Mouse (Mus musculus) heart, embryonic 13.5 days (tissue): ENCODE results near the gene Rbm26. TPM values are rescaled to one million over a fixed set of nuclear protein-coding genes. Genes with fewer than 3 reads are reported as not detected.

ENCODE experiments used
- ATAC-seq: fragments of 200-750 bp; cut with Nextera tagmentation; 2 replicates; pipeline ENCODE4 v1.8.0; 2017; ENCODE audit warnings: moderate TSS enrichment; ENCODE audit not compliant: insufficient number of reproducible peaks, low FRiP score, low TSS enrichment; ENCODE audit errors: extremely low read depth
- H3K27ac ChIP-seq: fragments of 300-500 bp; sonication (generic); replicated peaks from 2 replicates; pipeline ENCODE4 v1.5.1; 2015; ENCODE audit warnings: moderate library complexity, mild to moderate bottlenecking, inconsistent platforms
- H3K27me3 ChIP-seq: fragments of 300-500 bp; sonication (generic); replicated peaks from 2 replicates; pipeline ENCODE4 v1.6.1; 2015; ENCODE audit warnings: mild to moderate bottlenecking, inconsistent platforms
- H3K36me3 ChIP-seq: fragments of 300-500 bp; sonication (generic); 2 replicates; pipeline ENCODE4 v1.6.1; 2015; ENCODE audit warnings: mild to moderate bottlenecking, inconsistent platforms
- H3K4me1 ChIP-seq: fragments of 300-500 bp; sonication (generic); 2 replicates; pipeline ENCODE4 v1.6.1; 2015; ENCODE audit warnings: inconsistent platforms
- H3K4me2 ChIP-seq: fragments of 300-500 bp; sonication (generic); 2 replicates; pipeline ENCODE4 v1.6.1; 2015; ENCODE audit warnings: inconsistent platforms, mild to moderate bottlenecking, moderate library complexity
- H3K4me3 ChIP-seq: fragments of 300-500 bp; sonication (generic); 2 replicates; pipeline ENCODE4 v1.5.1; 2015; ENCODE audit warnings: moderate library complexity, mild to moderate bottlenecking, inconsistent platforms
- H3K9ac ChIP-seq: fragments of 300-500 bp; sonication (generic); 2 replicates; pipeline ENCODE4 v1.6.1; 2015; ENCODE audit warnings: inconsistent platforms, mild to moderate bottlenecking, moderate library complexity
- H3K9me3 ChIP-seq: fragments of 300-500 bp; sonication (generic); 2 replicates; pipeline ENCODE4 v1.6.1; 2016; ENCODE audit warnings: inconsistent platforms
- WGBS: fragments of 180-500 bp; shearing (Covaris S2); methylation state at CpG from one replicate; pipeline ENCODE4 v1.1.7; 2015; ENCODE audit warnings: mixed read lengths; 5-methylcytosine and 5-hydroxymethylcytosine counted together
- polyA plus RNA-seq: library from polyadenylated mRNA; unstranded; fragments of >200 nt; fragmentation: Nextera tagmentation; extraction: Ambion mirVana; gene quantifications from 2 replicates; pipeline ENCODE4 v1.2.1, GENCODE M21; 2015

Rbm26 gene
- polyA plus RNA-seq, 1 experiment from 2014 or later, result 17.2 TPM

DNA sequence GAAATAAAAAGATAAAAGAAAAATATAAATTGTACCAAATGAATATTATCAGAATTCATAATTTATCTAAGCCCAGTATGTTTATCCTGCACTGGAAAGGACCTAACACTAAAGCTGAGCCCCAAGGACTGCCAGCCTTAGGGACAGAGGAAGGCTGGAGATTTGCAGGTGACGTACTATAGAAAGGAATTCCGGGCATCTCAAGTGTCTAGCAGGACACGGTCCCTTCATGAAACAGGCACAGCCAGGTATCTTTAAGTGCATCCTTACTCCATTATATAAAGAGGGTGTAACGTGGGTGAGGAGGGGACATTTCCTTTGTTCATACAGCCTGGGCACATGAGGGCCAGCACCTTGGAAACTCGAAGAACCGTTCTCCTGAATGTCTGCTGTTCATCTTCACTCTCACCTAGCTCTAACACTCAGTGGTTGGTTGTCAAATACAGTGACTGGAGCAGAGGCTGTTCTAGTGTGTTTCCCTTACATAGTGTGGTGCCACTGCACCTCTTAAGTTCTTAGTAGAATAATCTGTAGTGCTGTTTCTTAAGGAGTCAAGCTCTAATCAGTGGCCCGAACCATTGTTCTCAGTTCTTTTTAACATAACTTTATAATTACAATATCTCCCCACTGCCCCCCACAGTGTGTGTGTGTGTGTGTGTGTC lies 91.7 kb downstream of the Rbm26 start:
- no peaks in the 10 kb centered on the region for H3K9me3 ChIP-seq

DNA sequence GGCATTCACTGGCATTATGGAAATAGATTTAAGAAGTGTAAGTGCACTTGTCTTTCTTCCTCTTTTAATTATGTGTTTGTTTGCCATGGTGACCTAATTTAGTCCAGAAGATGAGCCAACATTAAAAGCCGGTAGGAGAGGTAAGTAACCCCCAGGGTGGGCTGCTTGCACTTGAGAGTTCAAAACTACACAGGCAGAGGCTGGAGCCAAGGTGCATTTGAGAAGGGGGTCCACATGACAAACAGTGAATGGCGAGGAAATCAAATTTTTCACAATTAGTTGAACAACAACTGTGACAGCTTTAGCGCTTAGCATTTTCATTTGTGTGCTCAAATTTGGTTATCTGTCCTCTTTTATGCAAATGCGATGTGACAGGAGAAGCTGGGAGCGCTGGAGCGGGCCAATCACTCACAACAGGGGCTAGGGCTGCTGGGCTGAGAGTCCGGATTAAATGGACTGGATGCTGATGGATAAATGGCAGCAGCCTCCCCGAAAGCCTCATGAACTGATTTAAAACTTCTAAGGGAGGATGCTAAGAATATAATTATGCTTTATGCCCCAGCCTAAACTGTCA lies 92.3 kb downstream of the Rbm26 start:
- Histone ChIP-seq H3K36me3 (no peaks in the 10 kb centered on the region), H3K4me3 (no peak overlapping the region), H3K27ac (0 out of 2 replicates have a peak overlapping the region, but pooled peaks have one; percentile 28), H3K4me1 (peaks cover 14% of the 10 kb centered on the region), H3K9ac (no peak overlapping the region), H3K9me3 (no peaks in the 10 kb centered on the region), H3K4me2 (no peak overlapping the region), H3K27me3 (no peaks in the 10 kb centered on the region)
- WGBS, result 50% methylated on average over 8 of the region's 8 CpGs
- ATAC-seq, result no peak

More for the DNA sequence above, 91.7 kb downstream of the Rbm26 start:
- ATAC-seq, result peak; percentile 54
- Histone ChIP-seq H3K9ac (no peak overlapping the region), H3K36me3 (no peaks in the 10 kb centered on the region), H3K27ac (peak overlapping the region; percentile 34), H3K27me3 (no peaks in the 10 kb centered on the region), H3K4me1 (peaks cover 14% of the 10 kb centered on the region), H3K4me2 (peak overlapping the region; percentile 9; the same call in 1 of the 2 replicates), H3K4me3 (no peak overlapping the region)
- WGBS, result 31% methylated on average over 7 of the region's 7 CpGs

DNA sequence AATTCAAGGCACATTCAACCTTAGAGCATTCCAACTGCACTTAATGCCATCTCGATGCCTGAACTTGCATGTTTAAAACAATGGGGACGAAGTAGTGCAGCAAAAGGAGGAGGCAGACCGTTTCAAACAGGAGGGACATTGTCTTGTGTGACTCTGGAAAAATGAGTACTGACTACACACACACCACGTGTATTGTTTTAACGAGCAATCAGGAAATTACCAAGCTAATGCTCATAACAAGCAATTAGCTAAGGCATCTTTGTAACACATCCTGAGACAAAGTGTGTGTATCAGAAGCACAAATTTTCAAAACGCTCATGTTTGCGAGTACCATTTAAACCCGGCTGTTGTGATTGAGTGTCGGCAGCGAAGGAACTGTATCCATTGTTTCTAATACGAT lies 93.0 kb downstream of the Rbm26 start:
- 84% methylated on average over 11 of the region's 11 CpGs for WGBS

DNA sequence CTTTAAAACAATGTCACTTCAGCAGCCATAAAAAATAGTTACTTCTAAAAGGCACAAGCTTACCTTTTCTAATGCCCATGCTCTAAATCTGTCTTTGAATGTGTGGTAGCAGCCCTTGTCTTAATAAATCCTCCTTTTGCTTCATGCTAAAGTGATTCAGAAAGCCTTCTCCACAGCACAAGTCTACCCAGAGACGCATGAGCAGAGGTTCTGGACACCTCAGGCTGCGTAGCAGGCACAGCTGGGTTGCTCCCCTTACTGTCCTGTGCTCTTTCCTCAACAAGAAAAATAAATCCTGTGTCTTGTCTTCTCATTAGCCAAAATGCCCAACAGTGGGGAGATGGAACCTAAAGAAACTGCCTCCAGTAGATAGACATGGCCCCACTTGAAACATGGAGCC lies 102.4 kb downstream of the Rbm26 start:
- H3K27ac ChIP-seq, result no peak overlapping the region
- no peaks in the 10 kb centered on the region for H3K36me3 ChIP-seq
- H3K27me3 ChIP-seq, result no peaks in the 10 kb centered on the region
- H3K4me1 ChIP-seq, result no peaks in the 10 kb centered on the region
- no peak overlapping the region for H3K4me3 ChIP-seq
- no peaks in the 10 kb centered on the region for H3K9me3 ChIP-seq
- WGBS, result 78% methylated on average over 2 of the region's 2 CpGs
- no peak for ATAC-seq
- H3K9ac ChIP-seq, result no peak overlapping the region
- H3K4me2 ChIP-seq, result no peak overlapping the region

More for the DNA sequence above, 93.0 kb downstream of the Rbm26 start:
- Histone ChIP-seq H3K4me1 (peaks cover 14% of the 10 kb centered on the region), H3K27ac (no peak overlapping the region), H3K9ac (no peak overlapping the region), H3K9me3 (no peaks in the 10 kb centered on the region), H3K4me2 (no peak overlapping the region), H3K4me3 (no peak overlapping the region), H3K27me3 (no peaks in the 10 kb centered on the region), H3K36me3 (no peaks in the 10 kb centered on the region)
- no peak for ATAC-seq

DNA sequence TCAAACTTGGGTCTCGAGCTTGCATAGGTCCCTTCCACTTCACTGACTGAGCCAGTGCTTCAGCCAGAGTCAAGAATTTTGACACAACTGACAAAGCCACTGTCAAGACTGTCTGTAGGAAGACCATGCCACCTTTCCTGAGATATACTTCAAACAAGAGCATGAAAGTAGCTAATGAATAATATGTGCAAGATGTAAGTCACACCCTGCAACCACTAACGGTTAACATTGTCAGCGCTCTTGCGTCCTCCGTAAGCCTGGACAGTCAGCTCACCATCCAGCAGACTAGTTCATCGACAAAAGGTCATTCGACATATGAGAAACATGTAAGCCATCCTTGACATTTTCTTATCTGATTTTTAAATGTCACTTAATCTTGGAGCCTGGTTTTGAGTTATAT lies 102.8 kb downstream of the Rbm26 start:
- no peak overlapping the region for H3K4me3 ChIP-seq
- 87% methylated on average over 7 of the region's 7 CpGs for WGBS
- no peak for ATAC-seq
- H3K4me1 ChIP-seq, result no peaks in the 10 kb centered on the region
- H3K27me3 ChIP-seq, result no peaks in the 10 kb centered on the region
- no peak overlapping the region for H3K4me2 ChIP-seq
- H3K9ac ChIP-seq, result no peak overlapping the region
- no peaks in the 10 kb centered on the region for H3K36me3 ChIP-seq
- no peaks in the 10 kb centered on the region for H3K9me3 ChIP-seq
- no peak overlapping the region for H3K27ac ChIP-seq

DNA sequence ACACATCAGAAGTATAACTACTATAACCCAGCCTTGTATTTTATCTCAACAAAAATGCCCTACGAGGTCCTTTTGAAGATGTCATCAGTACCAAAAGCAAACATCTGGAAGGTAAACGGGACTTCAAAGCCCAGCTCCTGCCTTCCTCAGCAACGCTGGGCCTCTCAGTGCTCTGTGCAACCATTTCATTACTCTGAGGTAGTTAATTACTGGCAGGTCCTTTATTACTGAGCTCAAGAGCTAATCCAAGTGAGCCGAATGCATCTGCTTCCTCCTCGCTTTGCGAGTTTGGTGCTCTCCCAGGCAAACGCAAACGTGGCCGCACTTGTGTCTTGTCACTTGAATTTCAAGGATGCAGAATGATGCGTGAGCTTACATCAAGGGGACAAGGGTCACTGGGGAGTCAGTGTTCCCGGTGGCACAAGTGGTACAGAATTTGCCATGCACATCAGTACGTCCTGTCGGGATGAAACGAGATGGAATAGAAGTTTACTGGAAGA lies 106.1 kb downstream of the Rbm26 start:
- ATAC-seq, result no peak
- H3K27me3 ChIP-seq, result no peaks in the 10 kb centered on the region
- H3K4me2 ChIP-seq, result no peak overlapping the region
- no peaks in the 10 kb centered on the region for H3K4me1 ChIP-seq
- H3K36me3 ChIP-seq, result no peaks in the 10 kb centered on the region
- 73% methylated on average over 14 of the region's 14 CpGs for WGBS
- H3K27ac ChIP-seq, result no peak overlapping the region
- H3K9ac ChIP-seq, result no peak overlapping the region
- no peak overlapping the region for H3K4me3 ChIP-seq
- H3K9me3 ChIP-seq, result no peaks in the 10 kb centered on the region

DNA sequence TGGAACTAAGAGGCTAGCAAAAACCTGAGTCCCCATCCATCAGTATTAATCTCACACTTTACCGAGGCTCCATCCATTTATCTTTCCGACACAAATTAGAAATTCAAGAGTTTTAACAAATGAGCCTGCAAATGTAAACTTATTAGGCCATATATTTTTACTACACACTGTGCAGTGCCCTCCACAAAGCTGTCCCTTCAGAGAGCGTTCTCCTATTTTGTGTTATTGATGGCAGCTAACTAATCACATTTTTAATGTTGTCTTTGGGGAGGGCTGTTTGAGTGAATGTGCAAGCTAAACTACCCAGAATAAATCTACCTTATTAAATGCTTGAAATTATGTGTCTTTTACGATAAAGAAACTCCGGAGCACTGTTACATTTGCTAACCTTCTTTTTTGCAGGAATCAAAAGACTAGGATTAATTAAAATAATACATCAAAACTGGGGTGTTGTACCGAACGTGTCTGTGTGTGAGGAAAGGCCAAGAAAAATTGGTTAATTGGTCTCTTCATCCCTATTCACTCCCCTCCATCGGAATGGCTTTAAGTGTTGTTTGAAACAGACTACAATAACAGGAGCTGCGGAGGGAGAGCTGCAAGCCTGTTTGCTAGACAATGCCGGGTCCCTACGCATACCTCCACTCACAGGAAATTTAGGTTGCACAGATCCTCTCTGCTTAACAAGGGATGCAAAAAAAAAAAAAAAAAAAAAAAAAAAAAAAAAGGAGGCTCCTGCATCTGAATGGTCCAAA lies 106.7 kb downstream of the Rbm26 start:
- ATAC-seq, result no peak
- H3K27ac ChIP-seq, result no peak overlapping the region
- no peak overlapping the region for H3K9ac ChIP-seq
- WGBS, result 75% methylated on average over 11 of the region's 11 CpGs
- no peaks in the 10 kb centered on the region for H3K4me1 ChIP-seq
- no peak overlapping the region for H3K4me2 ChIP-seq
- H3K36me3 ChIP-seq, result no peaks in the 10 kb centered on the region
- no peak overlapping the region for H3K4me3 ChIP-seq
- H3K9me3 ChIP-seq, result no peaks in the 10 kb centered on the region
- H3K27me3 ChIP-seq, result no peaks in the 10 kb centered on the region

DNA sequence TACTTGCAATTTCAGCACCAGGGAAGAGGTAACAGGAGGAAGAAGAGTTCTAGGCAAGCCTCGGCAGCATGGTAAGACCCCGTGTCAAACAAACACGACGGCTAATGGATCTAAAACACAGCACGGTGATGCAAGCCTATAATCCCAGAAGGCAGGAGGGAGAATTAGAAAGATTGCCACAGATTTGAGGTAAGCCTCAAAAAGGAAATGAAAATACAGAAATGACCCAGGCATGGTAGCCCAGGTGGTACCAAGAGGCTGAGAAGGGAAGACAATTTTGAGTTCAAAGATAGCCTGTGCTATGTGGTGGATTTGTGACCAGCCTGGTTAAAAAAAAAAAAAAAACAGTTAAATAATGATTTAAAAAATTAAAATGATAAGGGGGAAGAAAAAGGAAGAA lies 109.1 kb downstream of the Rbm26 start:
- no peak overlapping the region for H3K4me2 ChIP-seq
- H3K4me3 ChIP-seq, result no peak overlapping the region
- no peak overlapping the region for H3K27ac ChIP-seq
- H3K36me3 ChIP-seq, result no peaks in the 10 kb centered on the region
- WGBS, result 79% methylated on average over 5 of the region's 5 CpGs
- no peaks in the 10 kb centered on the region for H3K4me1 ChIP-seq
- H3K27me3 ChIP-seq, result no peaks in the 10 kb centered on the region
- ATAC-seq, result no peak
- no peaks in the 10 kb centered on the region for H3K9me3 ChIP-seq
- no peak overlapping the region for H3K9ac ChIP-seq

DNA sequence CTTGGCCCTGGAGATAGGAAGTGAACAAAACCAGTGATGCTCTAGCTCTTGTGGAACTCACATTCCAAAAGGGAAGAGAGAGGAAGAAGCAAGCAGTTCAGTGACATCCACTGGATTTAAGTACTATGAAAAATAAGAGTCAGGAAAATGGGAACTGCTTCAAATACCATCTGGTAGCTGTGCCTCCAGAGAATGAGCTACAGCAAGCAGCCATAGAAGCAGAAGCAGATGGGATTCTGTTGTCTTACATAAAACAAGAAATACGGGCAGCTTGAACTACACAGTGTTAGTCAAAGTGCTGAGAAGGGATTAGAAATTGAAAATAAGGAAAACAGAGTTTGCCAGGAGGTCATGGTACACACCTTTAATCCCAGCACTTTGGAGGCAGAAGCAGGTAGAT lies 112.9 kb downstream of the Rbm26 start:
- H3K9ac ChIP-seq, result no peak overlapping the region
- H3K4me2 ChIP-seq, result no peak overlapping the region
- no peaks in the 10 kb centered on the region for H3K9me3 ChIP-seq
- no peak overlapping the region for H3K27ac ChIP-seq
- ATAC-seq, result no peak
- H3K27me3 ChIP-seq, result no peaks in the 10 kb centered on the region
- no peaks in the 10 kb centered on the region for H3K4me1 ChIP-seq
- no peaks in the 10 kb centered on the region for H3K36me3 ChIP-seq
- 73% methylated on average over 1 of the region's 1 CpGs for WGBS
- H3K4me3 ChIP-seq, result no peak overlapping the region

DNA sequence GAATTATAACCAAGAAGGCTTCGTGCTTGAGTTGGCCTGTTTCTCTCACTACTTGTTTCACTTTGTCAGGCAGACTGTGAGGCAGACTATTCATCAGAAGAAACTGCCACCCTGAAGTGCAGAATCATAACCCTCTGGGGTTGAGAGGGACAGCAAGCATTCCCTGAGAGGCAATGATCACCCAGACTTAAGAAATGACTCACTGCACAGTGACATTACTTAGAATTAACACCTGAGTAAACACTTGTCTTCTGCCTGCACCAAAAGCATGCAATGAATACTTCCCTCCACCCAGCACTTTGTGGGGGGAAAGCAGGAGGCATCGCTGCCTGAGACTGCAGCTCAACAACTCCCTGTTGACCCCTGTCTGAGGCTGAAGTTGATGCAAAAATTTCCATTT lies 115.9 kb downstream of the Rbm26 start:
- Histone ChIP-seq H3K36me3 (no peaks in the 10 kb centered on the region), H3K27ac (no peak overlapping the region), H3K27me3 (no peaks in the 10 kb centered on the region), H3K4me2 (no peak overlapping the region), H3K9me3 (no peaks in the 10 kb centered on the region), H3K9ac (no peak overlapping the region), H3K4me3 (no peak overlapping the region), H3K4me1 (no peaks in the 10 kb centered on the region)
- no peak for ATAC-seq
- WGBS, result 81% methylated on average over 2 of the region's 2 CpGs

DNA sequence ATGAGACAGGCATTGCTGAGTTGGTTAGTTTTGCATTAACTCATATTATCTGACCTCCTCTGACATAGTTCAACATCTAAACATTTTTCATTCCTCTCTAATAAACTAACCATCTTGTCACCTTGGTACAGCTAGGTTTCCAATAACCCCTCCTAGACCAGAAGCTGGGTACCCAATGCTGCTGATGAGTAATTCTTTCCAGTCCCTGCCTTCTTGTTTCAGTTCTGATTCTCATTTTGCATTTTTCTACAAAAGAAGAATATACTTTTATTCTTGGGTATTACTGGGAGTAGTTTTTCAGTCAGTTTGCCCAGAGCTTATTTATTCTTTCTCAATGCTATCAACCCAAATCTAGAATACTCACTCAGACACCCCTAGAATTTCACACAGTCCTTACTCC lies 119.2 kb downstream of the Rbm26 start:
- Histone ChIP-seq H3K4me2 (no peak overlapping the region), H3K9me3 (no peaks in the 10 kb centered on the region), H3K4me1 (no peaks in the 10 kb centered on the region), H3K27me3 (no peaks in the 10 kb centered on the region), H3K36me3 (no peaks in the 10 kb centered on the region), H3K4me3 (no peak overlapping the region), H3K9ac (no peak overlapping the region), H3K27ac (no peak overlapping the region)
- no peak for ATAC-seq
